Mouse (Mus musculus) olfactory bulb, adult 2 months (tissue): ENCODE data around the gene Pla1a.

Experiments used
- CTCF ChIP-seq: fragments of 200-500 bp; IDR thresholded peaks from 2 replicates; pipeline ENCODE4 v1.5.1; 2012; ENCODE audit warnings: low read depth, mild to moderate bottlenecking, low read length, moderate library complexity; ENCODE audit not compliant: insufficient read depth
- POLR2A ChIP-seq: fragments of 200-500 bp; IDR thresholded peaks from 2 replicates; pipeline ENCODE4 v1.6.1; 2012; ENCODE audit warnings: mild to moderate bottlenecking, low read depth, low read length, moderate library complexity; ENCODE audit not compliant: insufficient read depth

- TF ChIP-seq CTCF (no peak), POLR2A (no peak)
Measured at GRCm38 (mm10) chr16:38389284-38389893, 43.6 kb downstream of the Pla1a start.
